Mouse (Mus musculus): Measurements from ENCODE around the gene 2610002M06Rik. TPM values are rescaled to one million over a fixed set of nuclear protein-coding genes. Genes with fewer than 3 reads are reported as not detected.

The 2610002M06Rik gene
- polyA plus RNA-seq, 1 experiment from 2014 or later, result 14.6 TPM

Other genes starting within 250 kb of the 2610002M06Rik start
- gene Tbx22, start 148.4 kb downstream of the 2610002M06Rik start, polyA plus RNA-seq (2015; fragmentation: Nextera tagmentation; extraction: Ambion mirVana), result not detected in 2 replicates
- gene Tent5d, start 23.7 kb downstream of the 2610002M06Rik start, polyA plus RNA-seq (2015; fragmentation: Nextera tagmentation; extraction: Ambion mirVana), result not detected in 2 replicates
- gene Gm732, start 132.1 kb upstream of the 2610002M06Rik start, polyA plus RNA-seq (2015; fragmentation: Nextera tagmentation; extraction: Ambion mirVana), result not detected in 2 replicates

Data from neural tube, embryonic 13.5 days (tissue).